Mouse (Mus musculus) heart, adult 2 months (tissue): ENCODE results near the gene Gadl1.

Experiments
- CTCF ChIP-seq: fragments of 200-600 bp; IDR thresholded peaks from 2 replicates; pipeline ENCODE4 v1.8.1; 2022; ENCODE audit warnings: antibody characterized with exemption, mild to moderate bottlenecking, moderate library complexity
- EP300 ChIP-seq: fragments of 200-500 bp; IDR thresholded peaks from 2 replicates; pipeline ENCODE4 v1.6.1; 2011; ENCODE audit warnings: low read depth, low read length, control low read depth; ENCODE audit not compliant: insufficient read depth
- POLR2A ChIP-seq: fragments of 200-500 bp; IDR thresholded peaks from 2 replicates; pipeline ENCODE4 v1.6.1; 2011; ENCODE audit warnings: mild to moderate bottlenecking, low read depth, low read length, control low read depth; ENCODE audit not compliant: insufficient read depth

- TF ChIP-seq POLR2A (no peak), CTCF (no peak), EP300 (no peak)
These were observed 67.6 kb downstream of the Gadl1 start for GRCm38 (mm10) chr9:115976901-115977300.
